Mouse (Mus musculus) frontal cortex, postnatal 10 days (tissue): ENCODE data around the gene Ren1.
A peak's percentile ranks its signal among the peaks of the same experiment; 100 is the strongest.

Source experiments
- DNase-seq, 2 experiments: peaks; one replicate each; pipeline ENCODE4 v3.0.0; 2022; ENCODE audit warnings: low spot score in 2 of 2, mixed read lengths in 1 of 2

Gene Ren1

DNA sequence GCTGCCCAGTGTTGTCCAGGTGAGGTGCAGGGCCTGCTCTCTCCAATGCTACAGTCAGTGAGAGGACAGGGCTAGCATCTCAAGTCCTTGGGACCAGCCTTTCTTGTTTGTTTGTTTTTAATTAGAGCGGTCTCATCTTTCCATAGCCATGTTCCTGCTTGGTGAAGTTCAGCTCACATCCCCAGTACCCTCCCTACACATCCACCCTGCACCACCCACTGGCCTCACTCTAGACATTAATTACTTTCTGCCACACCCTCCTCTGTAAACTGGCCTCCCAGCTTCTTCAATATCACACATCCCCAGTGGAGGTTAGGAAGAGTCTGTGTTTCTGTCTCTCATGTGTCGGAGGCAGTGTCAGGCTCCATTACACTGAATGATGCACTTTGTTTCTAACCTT lies 6.0 kb upstream of the Ren1 start:
- DNase-seq, result no peak

DNA sequence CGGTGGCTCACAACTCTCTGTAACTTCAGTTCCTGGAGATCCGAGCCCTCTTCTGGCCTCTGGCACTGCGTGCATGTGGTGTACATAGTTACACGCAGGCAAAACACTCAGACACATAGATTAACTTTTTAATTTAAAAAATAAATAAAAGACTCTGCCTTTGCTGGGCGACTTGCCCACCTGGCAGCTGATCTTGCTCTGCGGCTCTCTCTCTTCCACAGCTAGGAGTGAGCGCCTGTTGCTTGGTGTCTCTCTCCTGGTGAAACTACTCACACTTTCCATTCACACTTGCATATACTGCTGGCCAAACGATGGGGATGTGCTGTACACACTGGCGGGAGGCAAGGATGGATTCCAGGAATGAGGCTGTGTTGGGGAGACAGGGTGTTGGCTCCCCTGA lies 3.8 kb upstream of the Ren1 start:
- no peak for DNase-seq

DNA sequence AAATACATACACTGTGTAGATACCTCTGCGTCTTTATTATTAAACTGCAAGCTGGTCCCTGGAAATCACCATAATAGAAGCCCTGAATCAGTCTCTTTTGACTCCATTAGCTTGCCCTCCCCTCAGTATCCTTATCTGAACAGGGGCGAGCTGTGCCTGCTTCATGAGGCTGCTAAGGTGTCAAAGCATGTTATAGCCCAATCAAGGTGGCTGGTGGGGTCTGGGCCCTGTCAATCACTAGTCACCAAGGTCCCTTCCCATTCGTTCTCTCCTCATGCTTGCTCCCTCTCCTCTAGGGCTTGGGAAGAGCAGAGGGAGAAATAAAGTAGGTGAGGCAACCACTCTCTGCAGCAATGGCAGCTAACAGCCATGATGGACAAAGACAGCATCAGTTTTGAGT lies 3.1 kb upstream of the Ren1 start:
- DNase-seq, result no peak

DNA sequence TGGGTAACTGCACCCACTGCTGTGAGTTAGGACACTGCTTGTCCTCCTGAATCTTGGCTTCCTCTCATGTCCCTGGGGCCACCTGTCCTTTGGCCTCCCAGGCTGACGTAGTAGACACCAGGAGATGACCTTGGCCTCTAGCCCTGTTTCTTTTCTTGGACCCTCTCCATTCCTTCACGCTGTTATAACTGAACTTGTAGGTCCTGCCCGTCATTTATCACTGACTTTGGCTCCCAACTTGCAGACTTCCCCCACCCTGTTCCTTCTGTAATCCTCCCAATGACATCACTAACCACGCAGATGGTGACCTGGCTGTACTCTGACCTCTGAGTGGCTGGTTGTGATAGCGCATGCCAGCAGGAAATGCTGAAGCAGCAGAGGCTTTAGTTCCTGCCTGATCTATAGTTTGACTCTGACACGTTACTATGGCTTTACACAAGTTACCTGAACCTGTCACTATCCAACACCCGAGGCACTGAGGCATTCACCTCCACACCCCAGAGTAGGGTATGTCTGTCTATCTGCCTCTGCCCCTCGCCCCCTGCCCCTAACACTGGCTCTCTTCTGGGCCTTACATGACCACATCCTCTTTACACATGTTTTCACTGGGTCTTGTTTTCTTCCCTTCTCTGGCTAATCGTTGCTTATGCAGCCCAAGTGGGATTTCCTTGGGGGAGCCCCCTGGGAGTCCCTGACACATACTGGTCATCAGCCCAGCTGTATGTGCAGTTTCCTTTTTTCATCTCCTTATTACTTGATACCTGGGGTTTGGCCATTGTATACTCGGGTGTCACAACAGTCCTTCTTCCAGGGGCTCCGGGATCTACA lies 2.4 kb upstream of the Ren1 start:
- no peak for DNase-seq

DNA sequence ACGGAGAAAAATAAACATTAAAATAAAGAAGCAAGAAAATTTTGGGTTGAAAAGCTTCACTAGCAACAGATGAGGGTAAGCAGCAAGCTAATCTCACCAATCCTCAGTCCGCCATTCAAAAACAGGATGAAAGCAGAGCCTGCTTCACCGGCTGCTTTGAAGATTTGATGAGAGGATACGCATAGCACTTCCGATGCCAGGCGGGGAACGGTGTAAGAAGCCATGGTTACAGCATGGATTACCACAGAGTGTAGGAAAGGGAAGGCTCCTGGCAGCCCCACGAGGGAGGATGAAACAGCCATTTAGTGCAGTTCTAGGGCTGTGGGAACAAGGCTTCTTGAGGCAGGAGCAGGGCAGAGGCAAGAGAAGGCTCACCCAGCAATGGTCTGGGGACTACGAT lies 1.5 kb downstream of the Ren1 start:
- DNase-seq, result no peak

DNA sequence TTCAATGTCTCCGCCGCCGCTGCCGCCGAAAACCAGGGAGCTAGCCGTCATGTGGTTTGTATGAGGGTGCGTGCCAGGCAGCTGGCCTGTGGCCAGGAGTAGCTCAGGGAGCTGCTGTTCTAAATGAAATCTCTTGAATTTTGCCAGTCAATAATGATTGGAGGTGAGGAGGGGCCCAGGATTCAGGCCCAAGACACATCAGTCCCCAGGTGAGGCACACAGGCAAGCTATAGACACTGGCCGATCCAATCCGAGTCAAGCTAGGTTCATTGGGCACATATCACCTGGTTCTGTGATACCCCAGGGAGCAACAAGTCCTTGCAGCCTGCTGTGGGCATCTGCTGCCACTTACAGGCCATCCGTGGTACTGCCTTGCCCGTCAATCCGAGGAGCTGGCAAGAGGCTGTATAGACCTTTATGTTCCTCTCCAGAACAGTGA lies 3.1 kb downstream of the Ren1 start:
- DNase-seq, result peak; percentile 71 to 81

DNA sequence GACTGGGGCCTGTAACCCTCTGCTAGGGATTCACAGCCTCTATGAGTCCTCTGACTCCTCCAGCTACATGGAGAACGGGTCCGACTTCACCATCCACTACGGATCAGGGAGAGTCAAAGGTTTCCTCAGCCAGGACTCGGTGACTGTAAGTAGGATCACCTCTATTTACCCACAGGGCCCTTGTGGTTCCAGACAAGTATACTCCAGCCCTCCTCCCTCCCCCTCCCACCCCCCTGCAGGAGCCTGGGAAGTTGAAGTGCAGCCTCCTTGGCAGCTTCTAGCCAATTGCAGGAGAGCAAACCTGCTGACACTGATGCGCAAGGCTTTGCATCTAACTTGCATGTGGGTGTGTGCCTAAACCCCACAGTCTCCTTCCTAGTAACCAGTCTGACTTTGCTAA lies 5.2 kb downstream of the Ren1 start:
- DNase-seq, result no peak

DNA sequence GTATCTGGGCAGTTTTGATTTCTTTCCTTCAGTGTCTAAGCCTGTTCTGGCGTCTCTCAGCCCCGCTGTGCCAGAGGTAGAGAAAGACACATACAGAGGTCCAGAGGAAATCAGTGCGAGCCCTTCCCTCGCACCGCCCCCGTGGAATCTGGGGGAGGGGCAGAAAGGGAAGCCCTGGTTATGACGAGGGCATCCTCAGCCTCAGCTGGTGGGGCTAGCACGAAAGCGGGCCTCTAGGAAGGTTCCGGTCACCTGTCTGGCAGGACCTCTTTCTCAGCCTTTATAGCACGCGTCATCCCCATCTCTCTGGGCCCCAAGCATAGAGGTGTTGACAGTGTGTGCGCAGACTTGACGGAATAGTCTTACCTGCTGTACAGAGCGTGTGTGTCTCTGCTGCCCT lies 5.6 kb downstream of the Ren1 start:
- DNase-seq, result no peak

DNA sequence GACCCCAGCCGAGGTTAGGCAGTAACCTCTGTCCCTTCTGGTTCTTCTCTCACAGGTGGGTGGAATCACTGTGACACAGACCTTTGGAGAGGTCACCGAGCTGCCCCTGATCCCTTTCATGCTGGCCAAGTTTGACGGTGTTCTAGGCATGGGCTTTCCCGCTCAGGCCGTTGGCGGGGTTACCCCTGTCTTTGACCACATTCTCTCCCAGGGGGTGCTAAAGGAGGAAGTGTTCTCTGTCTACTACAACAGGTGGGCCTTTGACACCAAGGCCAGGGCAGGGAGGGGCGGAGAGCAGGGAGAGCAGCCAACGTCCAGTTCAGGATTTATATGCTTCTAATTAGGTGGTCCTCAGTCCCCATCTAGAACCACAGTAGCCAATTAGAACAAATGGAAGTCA lies 6.0 kb downstream of the Ren1 start:
- DNase-seq, result no peak

DNA sequence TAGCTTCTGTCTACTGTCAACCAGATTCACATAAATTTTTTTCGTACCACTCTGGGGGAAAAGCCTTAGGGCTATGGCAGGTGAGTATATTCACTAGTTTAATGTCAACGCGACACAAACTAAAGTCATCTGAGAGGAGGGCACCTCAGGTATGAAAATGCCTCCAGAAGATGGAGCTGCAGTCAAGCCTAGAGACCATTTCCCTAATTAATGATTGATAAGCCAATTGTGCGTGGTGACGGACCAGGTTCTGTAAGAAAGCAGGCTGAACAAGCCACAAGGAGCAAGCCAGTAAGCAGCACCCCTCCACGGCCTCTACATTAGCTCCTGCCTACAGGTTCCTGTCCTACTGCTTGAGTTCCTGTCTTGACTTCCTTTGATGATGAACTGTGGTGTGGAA lies 10.7 kb downstream of the Ren1 start:
- no peak for DNase-seq

DNA sequence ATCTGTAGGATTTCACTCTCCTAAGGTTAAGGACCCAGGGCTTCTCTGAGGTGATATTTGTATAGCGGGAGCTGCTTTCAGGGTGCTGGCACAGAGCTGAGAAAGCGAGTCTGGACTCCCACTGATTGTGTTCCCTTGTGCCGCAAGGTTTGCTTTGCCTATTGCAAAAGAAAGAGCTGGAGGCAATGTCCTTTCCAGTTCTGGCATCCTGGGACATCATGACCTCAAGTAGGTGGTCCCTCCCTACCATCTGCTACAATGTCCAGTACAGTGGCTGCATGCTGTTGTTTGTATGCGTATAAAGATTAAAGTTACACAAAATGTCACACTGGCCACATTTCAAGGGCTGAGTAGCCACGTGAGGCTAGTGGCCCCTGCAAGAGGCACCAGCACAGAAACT lies 11.8 kb downstream of the Ren1 start:
- DNase-seq, result no peak

DNA sequence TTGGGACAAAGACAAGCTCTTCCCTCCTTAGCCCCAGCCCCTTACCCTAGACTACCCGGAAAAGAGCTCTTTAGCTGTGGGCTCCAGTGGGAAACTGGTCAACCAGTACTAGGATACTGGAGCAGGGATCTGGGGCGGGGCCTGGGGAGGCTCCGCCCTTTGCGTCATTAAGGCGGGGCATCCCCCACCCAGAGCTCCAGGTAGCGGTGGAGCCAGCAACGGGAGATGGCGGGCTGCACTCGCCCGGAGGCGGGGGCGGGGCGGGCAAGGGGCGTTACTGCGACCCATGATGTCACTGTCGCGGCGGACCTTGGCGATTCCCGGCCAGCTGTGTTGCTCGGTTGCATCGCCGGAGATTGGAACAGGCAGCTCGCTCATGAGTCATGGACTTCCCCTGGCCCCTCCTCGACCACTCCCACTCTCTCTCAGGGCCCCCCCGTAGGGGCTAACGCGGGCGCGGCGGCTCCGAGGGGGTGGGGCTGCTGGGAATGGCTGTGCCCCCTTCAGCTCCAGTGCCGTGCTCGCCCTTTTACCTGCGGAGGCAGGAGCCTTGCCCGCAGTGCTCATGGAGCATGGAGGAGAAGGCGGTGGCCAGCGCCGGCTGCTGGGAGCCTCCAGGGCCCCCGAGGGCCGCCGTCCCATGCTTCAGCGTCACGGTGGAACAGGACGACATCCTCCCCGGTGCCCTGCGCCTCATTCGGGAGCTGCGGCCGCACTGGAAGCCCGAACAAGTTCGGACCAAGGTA lies 13.1 kb downstream of the Ren1 start, which contains the start of gene Etnk2:
Gene Etnk2, plus strand, starts transcription at position 297 of the 746 bp plus-strand sequence.
- DNase-seq, result peak; percentile 69 to 70

DNA sequence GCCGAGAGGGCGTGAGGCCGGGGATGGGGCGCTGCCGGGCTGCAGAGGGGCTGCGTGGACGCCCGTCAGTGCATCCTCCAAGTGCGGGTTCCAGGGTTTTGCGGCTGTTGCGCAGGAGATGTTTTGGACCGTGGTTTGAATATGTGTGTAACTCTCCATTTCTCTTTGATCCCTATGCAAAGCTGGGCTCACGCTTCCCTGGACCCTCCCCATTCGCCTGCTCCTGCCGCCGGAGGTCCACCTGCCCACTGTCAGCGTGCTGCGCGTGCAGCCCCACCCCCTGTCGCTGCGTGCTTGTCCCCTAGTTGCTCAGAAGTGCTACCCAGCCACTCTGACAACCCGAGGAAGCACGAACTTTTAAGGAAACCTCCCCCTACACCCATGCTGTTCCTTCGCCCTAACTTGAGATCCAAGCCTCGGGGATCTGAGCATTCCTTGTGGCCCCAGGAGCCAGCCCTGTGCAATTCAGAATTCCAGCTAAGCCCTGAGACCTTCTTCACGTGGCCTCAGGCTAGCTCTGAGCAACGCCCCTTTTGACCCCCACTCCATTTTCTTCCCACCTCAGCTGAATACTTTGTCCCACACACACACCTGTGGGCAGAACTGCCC lies 13.8 kb downstream of the Ren1 start:
- DNase-seq, result no peak

DNA sequence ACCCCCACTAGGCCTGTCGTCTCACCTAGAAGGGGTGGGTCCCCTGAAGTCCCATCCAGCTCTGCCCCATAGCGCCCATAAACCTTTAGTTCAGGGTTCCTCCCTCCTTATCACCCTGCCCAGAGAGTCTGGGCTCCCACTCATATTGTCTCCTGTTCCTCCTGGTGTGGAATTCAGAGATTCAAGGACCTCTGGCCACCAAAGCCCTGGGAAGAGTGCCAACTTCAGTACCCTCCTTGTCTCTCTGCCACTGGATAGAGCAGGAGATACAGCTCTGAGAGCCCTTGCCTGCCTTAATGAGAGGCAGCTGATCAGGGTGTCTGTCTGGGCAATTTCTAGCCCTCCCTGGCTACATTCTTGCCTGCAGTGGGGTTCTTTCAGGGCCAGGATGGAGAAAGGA lies 14.6 kb downstream of the Ren1 start:
- no peak for DNase-seq

DNA sequence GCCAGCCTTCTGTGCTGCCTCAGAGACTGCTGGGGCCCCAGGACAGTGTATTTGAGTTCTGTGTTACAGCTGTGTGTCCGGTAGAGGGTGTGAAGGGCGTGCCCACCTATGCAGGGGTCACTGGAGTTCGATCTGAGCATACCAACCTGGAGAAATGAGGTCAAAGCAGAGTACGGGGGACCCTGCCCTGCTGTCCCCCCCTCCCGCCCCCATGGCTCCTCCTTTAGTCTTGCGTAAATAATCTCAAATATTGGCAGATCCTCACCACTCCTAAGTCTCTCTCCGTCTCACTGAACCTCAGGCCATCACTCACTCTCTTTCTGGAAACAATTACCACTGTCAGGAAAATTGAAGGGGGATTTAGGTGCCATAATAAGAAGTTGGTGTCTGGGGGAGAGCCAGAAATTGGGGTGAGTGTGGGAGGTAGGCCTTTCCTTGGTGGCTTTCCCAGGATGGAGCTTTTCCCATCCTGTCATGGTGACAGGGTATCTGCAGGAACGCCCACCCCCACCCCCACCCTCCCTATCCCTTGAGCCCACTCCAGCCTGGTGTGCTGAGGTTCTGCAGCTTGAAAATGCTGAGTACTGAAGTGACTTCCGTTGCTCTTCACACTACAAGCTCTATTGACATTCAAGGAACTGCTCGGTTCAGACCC lies 16.8 kb downstream of the Ren1 start:
- no peak for DNase-seq

DNA sequence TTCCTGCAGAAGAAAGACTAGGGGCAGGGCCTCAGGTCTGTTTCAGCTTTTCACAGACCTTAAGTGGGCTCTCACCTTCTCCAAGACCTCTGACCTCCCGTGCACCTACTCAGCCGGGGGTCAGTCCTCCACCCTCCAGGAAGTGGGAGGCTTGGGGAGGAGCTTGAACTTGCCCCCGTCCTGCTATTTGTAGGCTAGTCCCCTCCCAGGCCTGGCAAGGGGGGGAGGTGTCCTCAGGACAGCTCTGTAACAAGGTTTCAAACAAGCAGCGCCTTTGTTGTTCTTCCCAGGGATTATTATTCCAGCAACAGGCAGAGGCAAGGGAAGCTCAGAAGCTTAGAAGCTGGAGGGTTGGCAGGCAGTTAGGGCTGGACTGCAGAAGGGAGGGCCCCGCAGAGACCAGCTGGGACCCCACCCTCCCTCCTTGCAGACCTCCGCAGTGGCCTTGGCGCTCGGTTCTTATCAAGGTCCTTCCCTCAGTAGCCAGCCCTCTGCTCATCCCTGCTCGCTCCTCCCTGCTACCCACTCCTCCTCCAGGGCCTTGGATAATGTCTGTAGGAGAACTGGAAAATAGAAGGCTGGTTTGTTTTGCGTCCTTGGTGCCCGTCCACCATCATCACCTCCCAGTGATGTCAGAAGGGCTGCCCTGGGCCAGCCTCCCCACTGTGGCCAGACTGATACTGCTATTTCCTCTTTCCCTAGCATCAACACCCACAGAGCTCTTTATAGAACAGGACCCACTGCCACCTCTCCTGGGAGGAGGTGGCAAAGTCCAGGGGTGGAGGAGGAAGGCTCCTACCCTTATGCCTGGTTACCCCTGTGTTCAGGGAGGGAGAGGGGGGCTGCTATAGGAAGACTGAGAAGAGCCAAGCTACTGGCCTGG lies 17.5 kb downstream of the Ren1 start:
- no peak for DNase-seq

DNA sequence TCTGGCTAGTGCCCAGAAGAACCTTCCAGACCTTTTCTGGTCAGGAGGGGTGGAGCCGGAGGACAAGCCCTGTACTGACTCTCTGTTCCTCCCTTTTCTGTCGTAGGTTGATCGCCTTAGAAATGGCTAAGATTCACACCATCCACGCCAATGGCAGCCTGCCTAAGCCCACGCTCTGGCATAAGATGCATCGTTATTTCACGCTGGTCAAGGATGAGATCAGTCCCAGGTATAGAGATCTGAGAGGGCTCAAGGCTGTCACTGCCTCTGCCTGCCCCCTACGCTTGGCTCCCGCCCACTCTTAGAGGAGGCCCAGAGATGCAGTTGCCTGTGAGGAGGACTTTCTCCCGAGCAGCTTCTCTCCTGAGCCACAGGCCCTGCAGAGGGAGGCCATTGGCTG lies 18.3 kb downstream of the Ren1 start:
- DNase-seq, result no peak

DNA sequence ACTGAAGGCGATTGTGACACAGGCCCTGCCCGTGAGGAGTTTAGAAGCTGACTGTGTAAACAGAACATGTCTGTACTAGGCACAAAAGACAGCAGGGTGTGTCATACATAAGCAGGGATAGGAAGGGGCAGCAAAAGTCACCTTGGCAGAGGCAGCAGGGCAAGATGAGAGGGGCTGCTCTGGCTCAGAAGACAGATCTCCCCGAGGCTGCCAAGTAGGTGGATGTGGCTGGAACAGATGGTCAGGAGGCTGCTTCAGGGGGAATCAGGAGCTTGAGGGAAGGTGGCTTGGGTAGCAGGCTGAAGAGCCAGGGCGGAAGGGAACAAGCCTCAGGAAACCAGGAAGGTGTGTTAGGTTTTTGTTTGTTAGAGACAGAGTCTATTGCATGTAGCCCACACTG lies 20.0 kb downstream of the Ren1 start:
- no peak for DNase-seq

DNA sequence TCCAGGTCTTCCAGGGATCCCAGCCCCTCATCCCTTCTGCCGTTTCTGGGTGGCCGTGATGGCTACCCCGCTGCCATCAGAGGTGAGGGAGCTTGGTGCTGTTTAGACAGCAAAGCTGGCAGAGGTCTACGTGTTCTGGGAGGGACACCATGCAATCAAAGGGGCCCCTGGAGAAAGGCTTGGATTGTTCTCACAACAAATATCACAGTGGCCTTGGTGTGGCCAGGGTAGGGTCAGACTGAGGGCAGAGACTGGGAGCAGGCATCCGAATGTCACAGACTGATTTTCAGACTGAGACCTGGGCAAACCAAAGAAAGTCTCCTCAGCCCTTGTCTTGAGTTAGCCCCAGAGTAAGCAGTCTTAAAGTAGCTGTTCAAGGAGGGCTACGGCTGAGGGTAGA lies 21.1 kb downstream of the Ren1 start:
- DNase-seq, result no peak

DNA sequence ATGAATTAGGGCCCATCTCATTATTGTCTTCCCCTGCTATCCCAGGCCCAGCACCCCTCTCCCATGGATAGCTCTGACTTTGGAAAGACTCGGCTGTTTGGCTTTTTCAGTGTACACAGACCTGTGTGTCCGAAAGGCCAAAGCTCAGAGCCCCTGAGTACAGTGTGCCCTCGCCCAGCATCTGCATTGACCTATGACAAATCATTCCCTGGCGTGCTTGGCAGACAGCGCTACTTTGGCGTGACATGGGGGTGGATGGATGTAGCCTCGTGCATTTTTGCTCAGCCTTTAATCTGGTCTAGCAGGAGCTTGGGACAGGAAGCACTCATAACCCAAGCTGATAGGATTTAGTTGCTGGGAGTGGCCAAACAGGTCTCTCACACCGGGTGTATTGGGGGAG lies 21.8 kb downstream of the Ren1 start:
- no peak for DNase-seq

DNA sequence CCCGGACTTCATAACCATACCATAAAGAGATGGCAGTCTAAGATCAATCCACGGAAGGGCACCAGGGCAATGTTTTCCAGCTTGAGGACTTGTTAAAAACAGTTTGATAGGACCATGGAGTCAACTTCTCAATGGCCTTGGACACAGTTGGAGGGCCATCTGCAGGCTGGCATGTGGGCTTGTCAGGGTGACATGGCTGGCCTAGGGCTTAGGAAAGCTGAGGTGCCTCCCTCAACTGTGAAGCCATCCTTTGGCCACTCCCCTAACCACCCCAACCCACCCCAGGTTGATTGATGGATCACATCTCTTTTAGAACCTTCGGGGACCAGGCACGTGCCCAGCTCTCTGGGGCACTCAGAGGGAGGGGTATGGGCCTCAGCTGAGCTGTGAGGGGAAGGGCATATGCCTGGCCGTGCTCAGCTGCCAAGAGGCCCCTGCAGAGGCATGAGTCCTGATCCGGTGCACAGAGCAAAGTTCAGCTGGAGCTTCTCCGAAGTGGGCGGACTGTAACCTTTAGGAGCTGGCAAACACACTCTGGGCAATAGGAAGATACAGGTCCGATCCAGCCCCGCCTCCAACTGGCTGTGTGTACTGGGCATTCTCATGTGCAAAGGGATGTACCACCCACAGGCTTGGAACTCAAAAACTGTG lies 25.5 kb downstream of the Ren1 start:
- DNase-seq, result no peak
